Mouse (Mus musculus) cerebellum, postnatal 4 days (tissue): ENCODE data around the gene Gm10065.

ENCODE experiments used
- DNase-seq, 2 experiments: peaks; one replicate each; pipeline ENCODE4 v3.0.0; 2022; ENCODE audit warnings: low spot score in 2 of 2, mixed read lengths in 1 of 2

Gm10065 gene

DNA sequence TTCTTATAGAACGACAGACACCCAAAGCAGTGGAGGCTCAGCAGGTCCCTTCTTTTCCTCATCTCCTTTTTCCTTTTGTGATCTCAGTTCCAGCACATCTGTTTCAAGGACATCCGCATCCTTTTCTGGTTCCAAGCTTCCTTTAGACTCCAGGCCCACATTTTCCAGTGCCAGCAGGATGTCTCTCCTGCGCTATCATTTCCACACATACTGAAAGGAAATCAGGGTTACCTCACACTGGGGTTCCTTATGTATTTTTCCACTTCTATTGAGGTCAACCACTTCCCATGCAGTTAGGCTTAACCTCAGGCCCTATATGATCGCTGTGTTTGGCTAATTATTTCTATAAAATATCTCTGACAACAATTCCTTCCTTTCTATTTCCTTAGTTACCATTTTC, 43.8 kb downstream of the Gm10065 start:
- no peak for DNase-seq
